Mouse (Mus musculus) liver, embryonic 13.5 days (tissue): Measurements from ENCODE around the gene Daxx. TPM values are rescaled to one million over a fixed set of nuclear protein-coding genes. Genes with fewer than 3 reads are reported as not detected.

Experiments used
- ATAC-seq: fragments of 200-750 bp; cut with Nextera tagmentation; 2 replicates; pipeline ENCODE4 v1.8.0; 2017; ENCODE audit warnings: low read depth, mild to moderate bottlenecking, moderate number of reproducible peaks, moderate library complexity
- DNase-seq: peaks from one replicate; pipeline ENCODE4 v3.0.0; 2022
- H3K27ac ChIP-seq: fragments of 300-500 bp; sonication (generic); 2 replicates; pipeline ENCODE4 v1.5.1; 2015; ENCODE audit warnings: moderate library complexity, mild to moderate bottlenecking, inconsistent platforms
- H3K27me3 ChIP-seq: fragments of 300-500 bp; sonication (generic); 2 replicates; pipeline ENCODE4 v1.6.1; 2015; ENCODE audit warnings: mild to moderate bottlenecking, inconsistent platforms
- H3K36me3 ChIP-seq: fragments of 300-500 bp; sonication (generic); 2 replicates; pipeline ENCODE4 v1.6.1; 2015; ENCODE audit warnings: mild to moderate bottlenecking, inconsistent platforms
- H3K4me1 ChIP-seq: fragments of 300-500 bp; sonication (generic); replicated peaks from 2 replicates; pipeline ENCODE4 v1.6.1; 2015; ENCODE audit warnings: inconsistent platforms
- H3K4me2 ChIP-seq: fragments of 300-500 bp; sonication (generic); 2 replicates; pipeline ENCODE4 v1.6.1; 2015; ENCODE audit warnings: inconsistent platforms, mild to moderate bottlenecking, moderate library complexity
- H3K4me3 ChIP-seq: fragments of 300-500 bp; sonication (generic); replicated peaks from 2 replicates; pipeline ENCODE4 v1.5.1; 2015; ENCODE audit warnings: mild to moderate bottlenecking, inconsistent platforms
- H3K9ac ChIP-seq: fragments of 300-500 bp; sonication (generic); 2 replicates; pipeline ENCODE4 v1.6.1; 2015; ENCODE audit warnings: mild to moderate bottlenecking, inconsistent platforms
- H3K9me3 ChIP-seq: fragments of 300-500 bp; sonication (generic); replicated peaks from 2 replicates; pipeline ENCODE4 v1.6.1; 2016; ENCODE audit warnings: inconsistent platforms
- WGBS: fragments of 180-500 bp; shearing (Covaris S2); methylation state at CpG from one replicate; pipeline ENCODE4 v1.1.7; 2015; ENCODE audit not compliant: insufficient replicate concordance; 5-methylcytosine and 5-hydroxymethylcytosine counted together
- microRNA-seq: library from miRNA; unstranded; fragments of <30 nt; microRNA quantifications from one replicate; pipeline ENCODE4, GENCODE M21; 2016
- polyA plus RNA-seq: library from polyadenylated mRNA; unstranded; fragments of >200 nt; fragmentation: Nextera tagmentation; extraction: Ambion mirVana; gene quantifications from 2 replicates; pipeline ENCODE4 v1.2.1, GENCODE M21; 2015

Gene Daxx
- polyA plus RNA-seq, 1 experiment from 2014 or later = 25.5 TPM

DNA sequence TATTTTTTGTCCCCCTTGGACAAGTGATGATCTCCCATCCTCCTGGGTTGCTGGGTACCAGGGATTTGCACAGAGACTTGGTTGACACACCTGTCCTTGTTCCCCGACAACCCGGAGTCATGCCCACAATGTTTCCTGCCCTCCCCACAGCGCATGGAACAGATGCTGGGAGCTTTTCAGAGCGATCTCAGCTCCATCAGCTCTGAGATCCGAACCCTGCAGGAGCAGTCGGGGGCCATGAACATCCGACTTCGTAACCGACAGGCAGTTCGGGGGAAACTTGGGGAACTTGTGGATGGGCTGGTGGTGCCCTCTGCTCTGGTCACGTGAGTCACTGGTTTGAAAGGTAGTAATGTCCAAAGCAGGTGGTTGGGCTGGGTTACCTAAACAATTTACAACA, 49.2 kb downstream of the Daxx start:
- Histone ChIP-seq H3K27me3 (no peaks in the 10 kb centered on the region), H3K4me3 (no peak overlapping the region), H3K4me2 (no peak overlapping the region), H3K9me3 (no peaks in the 10 kb centered on the region), H3K36me3 (peaks cover 71% of the 10 kb centered on the region), H3K9ac (no peak overlapping the region), H3K4me1 (peaks cover 32% of the 10 kb centered on the region), H3K27ac (no peak overlapping the region)
- whole genome bisulfite sequencing = 93% methylated on average over 11 of the region's 11 CpGs
- no peak for ATAC-seq
- no peak for DNase-seq

GRCm38 (mm10) chr17:33959135-33959534, 49.9 kb downstream of the Daxx start:
- H3K9ac ChIP-seq = no peak overlapping the region
- no peak for DNase-seq
- H3K4me1 ChIP-seq = peaks cover 25% of the 10 kb centered on the region
- ATAC-seq = no peak
- no peaks in the 10 kb centered on the region for H3K9me3 ChIP-seq
- H3K4me2 ChIP-seq = no peak overlapping the region
- peaks cover 71% of the 10 kb centered on the region for H3K36me3 ChIP-seq
- no peak overlapping the region for H3K4me3 ChIP-seq
- 90% methylated on average over 13 of the region's 13 CpGs for WGBS
- H3K27me3 ChIP-seq = no peaks in the 10 kb centered on the region
- H3K27ac ChIP-seq = no peak overlapping the region

GRCm38 (mm10) chr17:33959948-33960347, 50.7 kb downstream of the Daxx start:
- no peak overlapping the region for H3K27ac ChIP-seq
- DNase-seq = no peak
- no peaks in the 10 kb centered on the region for H3K9me3 ChIP-seq
- peaks cover 18% of the 10 kb centered on the region for H3K4me1 ChIP-seq
- ATAC-seq = no peak
- H3K4me2 ChIP-seq = no peak overlapping the region
- no peaks in the 10 kb centered on the region for H3K27me3 ChIP-seq
- H3K4me3 ChIP-seq = no peak overlapping the region
- 78% methylated on average over 15 of the region's 15 CpGs for WGBS
- peaks cover 68% of the 10 kb centered on the region for H3K36me3 ChIP-seq
- no peak overlapping the region for H3K9ac ChIP-seq

GRCm38 (mm10) chr17:33962876-33963275, 53.7 kb downstream of the Daxx start:
- no peak for ATAC-seq
- WGBS = 78% methylated on average over 7 of the region's 7 CpGs
- Histone ChIP-seq H3K36me3 (peaks cover 84% of the 10 kb centered on the region), H3K27ac (no peak overlapping the region), H3K27me3 (no peaks in the 10 kb centered on the region), H3K4me3 (no peak overlapping the region), H3K4me1 (peaks cover 2% of the 10 kb centered on the region; the same call in 1 of the 2 replicates), H3K9ac (no peak overlapping the region), H3K4me2 (no peak overlapping the region), H3K9me3 (no peaks in the 10 kb centered on the region)
- no peak for DNase-seq

Small RNA genes lying within 50 kb of the gene (microRNA-seq; reads per million reads assigned to microRNA genes)
- not detected for gene Gm27740

Other genes with a start within 250 kb of the Daxx start
- 160 and 237 TPM in 2 replicates for gene Hnrnpm, start 222.6 kb upstream of the Daxx start, polyA plus RNA-seq
- gene March2, start 190.7 kb upstream of the Daxx start, polyA plus RNA-seq = 214 and 231 TPM in 2 replicates
- gene Rab11b, start 148.9 kb upstream of the Daxx start, polyA plus RNA-seq = 117 and 123 TPM in 2 replicates
- 18.9 and 20.2 TPM in 2 replicates for gene Angptl4, start 127.6 kb upstream of the Daxx start, polyA plus RNA-seq
- 8.1 and 8.9 TPM in 2 replicates for gene Kank3, start 98.9 kb upstream of the Daxx start, polyA plus RNA-seq
- gene Rps28, start 84.9 kb upstream of the Daxx start, polyA plus RNA-seq = 614 and 696 TPM in 2 replicates
- 250 and 284 TPM in 2 replicates for gene Ndufa7, start 84.8 kb upstream of the Daxx start, polyA plus RNA-seq
- 19.9 and 22.0 TPM in 2 replicates for gene Cd320, start 66.3 kb upstream of the Daxx start, polyA plus RNA-seq
- not detected in 2 replicates for gene Gm7029, start 35.6 kb upstream of the Daxx start, polyA plus RNA-seq
- gene Kifc1, start 18.8 kb upstream of the Daxx start, polyA plus RNA-seq = 6.9 and 7.6 TPM in 2 replicates
- 0.60 and 0.91 TPM in 2 replicates for gene Platr17, start 4.3 kb upstream of the Daxx start, polyA plus RNA-seq
- gene Tapbp, start 6.5 kb downstream of the Daxx start, polyA plus RNA-seq = 27.6 and 30.5 TPM in 2 replicates
- 10.1 and 10.7 TPM in 2 replicates for gene Zbtb22, start 6.5 kb downstream of the Daxx start, polyA plus RNA-seq
- 7.1 and 7.4 TPM in 2 replicates for gene Rgl2, start 20.1 kb downstream of the Daxx start, polyA plus RNA-seq
- 153 and 157 TPM in 2 replicates for gene Pfdn6, start 30.9 kb downstream of the Daxx start, polyA plus RNA-seq
- 30.1 and 34.9 TPM in 2 replicates for gene Wdr46, start 31.2 kb downstream of the Daxx start, polyA plus RNA-seq
- gene B3galt4, start 42.1 kb downstream of the Daxx start, polyA plus RNA-seq = 2.3 and 2.5 TPM in 2 replicates
- 27.7 and 30.1 TPM in 2 replicates for gene Vps52, start 46.4 kb downstream of the Daxx start, polyA plus RNA-seq
- gene Rps18, start 46.6 kb downstream of the Daxx start, polyA plus RNA-seq = 1,343 and 1,499 TPM in 2 replicates
- 80.9 and 88.3 TPM in 2 replicates for gene H2-K1, start 90.9 kb downstream of the Daxx start, polyA plus RNA-seq
- 5.2 and 5.4 TPM in 2 replicates for gene Ring1, start 115.3 kb downstream of the Daxx start, polyA plus RNA-seq
- 25.2 and 25.7 TPM in 2 replicates for gene H2-Ke6, start 118.6 kb downstream of the Daxx start, polyA plus RNA-seq
- gene Slc39a7, start 122.3 kb downstream of the Daxx start, polyA plus RNA-seq = 71.7 and 76.7 TPM in 2 replicates
- 18.2 and 18.6 TPM in 2 replicates for gene Rxrb, start 122.4 kb downstream of the Daxx start, polyA plus RNA-seq
- gene Col11a2, start 130.0 kb downstream of the Daxx start, polyA plus RNA-seq = 0.32 and 0.54 TPM in 2 replicates
- 0.39 and 0.41 TPM in 2 replicates for gene H2-Oa, start 182.9 kb downstream of the Daxx start, polyA plus RNA-seq
- 4.4 and 5.2 TPM in 2 replicates for gene H2-DMa, start 210.1 kb downstream of the Daxx start, polyA plus RNA-seq
- gene Brd2, start 213.2 kb downstream of the Daxx start, polyA plus RNA-seq = 42.0 and 53.3 TPM in 2 replicates
- 0.31 and 0.36 TPM in 2 replicates for gene H2-DMb2, start 233.9 kb downstream of the Daxx start, polyA plus RNA-seq
- gene H2-DMb1, start 243.7 kb downstream of the Daxx start, polyA plus RNA-seq = 0.54 and 0.62 TPM in 2 replicates